Mouse (Mus musculus) liver, embryonic 14.5 days (tissue): ENCODE measurements around the gene Wdr26.

Source experiments
- CTCF ChIP-seq: IDR thresholded peaks from 2 replicates; pipeline ENCODE4 v1.5.1; 2016; ENCODE audit warnings: antibody characterized with exemption, low read depth, control low read depth
- EP300 ChIP-seq: IDR thresholded peaks from 2 replicates; pipeline ENCODE4 v1.6.1; 2016; ENCODE audit warnings: antibody characterized with exemption, low read depth

- no peak for TF ChIP-seq EP300
- TF ChIP-seq CTCF: no peak
These were observed 16.0 kb upstream of the Wdr26 start for GRCm38 (mm10) chr1:181227804-181228203.
